Mouse (Mus musculus) Muller cell, postnatal 12 days (primary cell): ENCODE data around the gene S100a5.

Experiments
- DNase-seq: peaks from one replicate; pipeline ENCODE4 v3.0.0-alpha.2; 2015; ENCODE audit errors: inconsistent ontology term

S100a5 gene

DNA sequence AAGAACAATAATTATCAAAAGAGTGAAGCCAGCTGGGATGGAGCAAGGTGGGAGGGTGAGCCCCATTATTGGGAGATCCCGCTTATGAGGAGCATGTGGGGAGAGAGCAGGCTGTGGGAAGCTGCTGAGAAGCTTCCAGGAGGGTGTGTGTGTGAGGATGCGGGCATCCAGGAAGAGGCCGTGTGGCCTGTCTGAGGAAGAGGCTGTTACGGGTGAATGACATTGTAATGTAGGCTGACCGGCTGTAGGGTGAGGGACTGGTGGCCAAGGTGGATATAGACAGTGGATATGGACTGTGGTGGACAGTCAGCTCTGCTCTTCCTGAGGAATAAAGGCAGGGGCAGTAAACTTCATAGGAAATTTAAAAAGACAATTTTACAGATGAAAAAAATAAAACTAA lies 17.2 kb downstream of the S100a5 start:
- DNase-seq: no peak

DNA sequence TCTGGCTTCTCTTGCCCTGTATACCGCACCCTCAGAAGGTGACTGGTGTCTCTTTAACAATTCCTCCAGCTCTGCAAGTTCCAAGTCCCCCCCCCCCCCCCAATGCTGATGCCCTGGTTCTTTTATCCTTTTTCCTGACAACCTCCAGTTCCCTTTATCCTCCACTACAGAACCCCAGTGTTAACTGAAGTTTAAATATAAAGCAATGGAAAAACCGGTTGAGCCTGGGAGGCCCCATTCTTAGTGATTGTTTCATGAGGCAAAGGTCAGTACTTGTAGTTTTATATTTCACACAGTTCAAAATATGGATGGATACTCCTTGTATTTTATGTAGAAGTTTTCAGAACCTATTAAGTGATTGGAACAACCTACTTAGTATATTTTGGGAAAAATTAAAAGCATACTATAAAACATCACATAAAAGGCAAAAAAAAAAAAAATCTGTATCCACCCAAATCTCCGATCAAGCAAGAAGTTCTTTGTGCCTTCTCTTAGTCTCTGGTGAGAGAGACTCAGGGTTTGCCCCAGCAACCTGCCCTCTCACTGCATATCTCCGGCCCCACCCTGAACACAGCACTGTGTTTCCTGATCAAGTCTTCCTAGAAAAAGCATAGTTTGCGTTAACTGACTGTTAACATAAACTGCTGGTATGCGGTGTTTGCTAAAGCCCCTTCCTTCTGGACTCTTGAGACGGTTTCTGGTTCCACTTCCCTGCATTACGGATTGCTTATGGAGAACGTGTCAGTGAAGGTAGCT lies 18.1 kb downstream of the S100a5 start:
- DNase-seq: no peak

DNA sequence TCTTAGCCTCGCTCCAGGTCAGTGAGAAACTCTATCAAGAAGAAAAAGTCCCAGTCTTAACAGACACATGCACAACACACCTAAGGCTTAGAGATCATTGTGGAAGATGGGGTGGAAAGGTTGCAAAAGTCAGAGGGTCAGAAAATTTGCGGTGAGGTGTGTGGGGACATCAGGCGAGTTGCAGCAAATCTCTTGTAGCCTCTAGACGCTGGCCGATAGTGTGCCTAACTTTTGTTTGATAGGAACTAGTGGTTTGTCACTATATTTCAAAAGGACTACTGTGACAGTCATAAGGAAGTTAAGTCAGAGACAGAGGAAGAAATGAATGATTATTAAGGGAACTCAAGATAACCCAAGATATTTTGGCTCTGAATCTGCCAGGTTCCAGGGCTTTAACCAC lies 19.0 kb downstream of the S100a5 start:
- no peak for DNase-seq

DNA sequence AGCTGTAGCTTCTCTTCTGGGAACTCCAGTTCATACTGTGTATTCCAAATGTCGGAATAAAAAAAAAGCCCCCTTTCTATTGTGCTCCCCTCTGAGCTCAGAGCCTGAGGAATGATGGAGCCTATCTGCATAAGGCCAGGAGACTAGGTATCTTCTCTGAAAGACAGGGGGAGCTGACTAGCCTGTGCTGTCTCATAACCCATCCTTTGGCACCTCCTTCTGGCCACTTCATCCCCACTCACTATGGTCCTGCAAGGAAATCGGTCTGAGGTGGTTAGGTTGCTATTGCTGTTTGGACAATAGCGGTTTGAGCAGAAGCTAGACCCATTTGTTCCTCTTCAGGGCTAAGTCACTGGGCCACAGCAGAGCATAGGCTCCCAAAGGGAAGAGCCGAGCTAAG lies 19.5 kb downstream of the S100a5 start:
- DNase-seq: peak; percentile 62

DNA sequence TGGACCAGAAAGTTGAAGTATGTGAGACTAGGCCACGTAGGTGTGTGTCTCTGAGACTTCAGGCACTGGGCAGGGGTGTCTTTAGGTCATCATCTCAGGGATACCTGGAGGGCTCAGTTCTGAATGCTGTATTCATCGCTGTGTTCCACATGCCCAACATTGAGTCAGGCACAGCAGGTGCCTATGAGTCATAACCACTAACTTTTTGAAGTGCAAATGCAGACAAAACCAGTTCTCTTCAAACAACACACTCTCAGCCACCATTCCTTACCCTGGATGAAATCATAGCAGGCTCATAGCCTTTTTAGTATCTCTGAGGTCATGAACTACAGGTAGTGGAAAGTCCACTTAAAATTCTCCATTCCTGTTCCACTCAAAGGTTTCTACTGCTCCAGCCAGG lies 21.0 kb downstream of the S100a5 start:
- peak; percentile 40 for DNase-seq

DNA sequence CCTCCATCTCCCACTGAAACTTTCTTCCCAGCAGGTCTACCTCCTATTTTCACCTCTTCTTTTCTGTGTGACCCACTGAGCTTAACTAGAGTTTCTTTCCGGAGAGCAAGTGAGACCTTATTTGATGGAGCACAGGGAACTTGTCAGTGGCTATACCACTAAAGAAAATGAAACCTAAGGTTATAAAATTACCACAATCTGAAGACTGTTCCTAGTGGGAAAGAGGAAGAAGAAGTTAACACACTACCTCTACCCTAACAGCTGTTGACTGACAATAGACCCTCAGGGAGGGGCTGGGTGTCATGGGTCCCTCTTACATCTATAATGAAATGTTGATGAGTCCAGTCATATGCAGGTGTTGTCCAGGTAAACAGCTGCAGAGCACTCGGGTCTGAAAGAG lies 23.7 kb downstream of the S100a5 start:
- no peak for DNase-seq

DNA sequence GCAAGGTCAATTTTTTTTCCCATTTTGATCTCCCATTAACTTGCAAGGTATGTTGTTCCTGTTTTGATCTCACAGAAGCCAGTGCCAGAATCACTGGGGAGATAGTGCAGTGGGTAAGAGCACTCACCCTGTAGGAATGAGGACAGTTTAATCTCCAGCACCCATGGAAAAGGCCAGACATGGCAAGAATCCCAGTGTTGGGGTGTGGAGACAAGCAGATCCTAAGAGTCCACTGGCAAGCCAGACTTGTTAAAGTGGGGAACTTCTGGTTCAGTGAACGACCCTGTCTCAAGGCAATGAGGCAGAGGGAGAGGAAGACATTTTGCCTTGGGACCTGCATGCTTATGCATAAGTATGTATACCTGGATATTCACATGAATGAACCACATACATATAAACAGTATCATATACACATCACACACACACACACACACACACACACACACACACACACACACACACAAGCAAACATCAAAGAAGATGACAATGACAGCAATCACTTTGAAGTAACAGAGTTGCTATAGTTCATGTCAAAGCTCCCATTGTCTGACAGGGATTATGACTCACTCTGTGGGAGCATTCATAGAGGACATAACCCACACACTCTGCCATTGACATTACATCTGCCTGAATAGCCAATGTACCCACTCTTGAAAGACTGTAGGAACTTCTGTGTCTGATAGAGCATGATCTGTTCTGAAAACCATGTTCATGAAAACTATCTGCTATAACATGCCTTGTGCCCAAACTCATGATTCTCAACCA lies 30.4 kb downstream of the S100a5 start:
- peak; percentile 88 for DNase-seq

DNA sequence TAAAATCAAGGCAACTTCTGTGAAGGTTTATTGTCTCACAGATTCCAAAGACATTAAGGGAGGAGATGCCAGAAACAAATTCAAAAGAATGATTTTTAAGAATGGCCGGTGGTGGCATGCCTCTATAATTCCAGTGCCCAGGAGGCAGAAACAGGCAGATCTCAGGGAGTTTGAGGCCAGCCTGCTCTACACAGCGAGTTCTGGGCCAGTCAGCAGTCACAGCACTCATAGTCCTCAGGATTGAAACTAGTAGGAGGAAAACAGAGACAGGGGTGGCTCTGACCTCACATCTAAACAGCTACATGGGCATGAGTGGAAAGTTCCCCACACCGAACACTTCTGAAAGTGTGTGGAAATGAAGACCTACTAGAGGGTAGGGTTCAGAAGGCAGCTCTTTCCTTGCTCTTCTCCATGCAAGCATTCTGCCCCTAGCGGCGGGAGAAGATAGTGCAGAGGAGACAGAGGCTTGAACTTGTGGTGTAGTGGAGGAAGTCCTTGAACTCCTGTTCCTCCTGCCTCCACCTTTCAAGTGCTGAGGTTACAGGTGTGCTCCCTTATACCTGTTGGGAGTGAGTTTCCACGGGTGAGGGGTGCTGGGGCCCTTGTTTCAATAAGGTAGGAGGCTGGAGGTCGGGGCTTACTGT lies 31.3 kb downstream of the S100a5 start:
- DNase-seq: no peak

DNA sequence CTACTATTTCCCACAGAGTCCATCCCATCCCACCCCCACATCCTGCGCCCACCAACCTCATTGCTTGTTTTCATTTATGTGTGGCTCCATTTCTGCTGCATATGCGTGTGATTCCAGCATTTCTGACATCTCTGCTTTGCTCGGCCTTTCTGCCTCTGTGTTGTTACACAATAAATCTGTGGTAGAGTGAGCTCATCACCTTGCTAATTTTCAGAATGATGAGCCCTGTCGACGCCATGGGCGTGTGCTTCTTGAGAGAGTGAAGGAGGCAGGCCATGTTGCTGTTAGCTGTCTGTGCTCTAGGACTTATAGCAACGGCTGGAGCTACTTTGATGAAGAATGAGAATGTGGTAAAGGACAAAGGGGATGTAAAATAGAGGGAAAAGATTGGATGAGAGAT lies 32.7 kb downstream of the S100a5 start:
- no peak for DNase-seq

DNA sequence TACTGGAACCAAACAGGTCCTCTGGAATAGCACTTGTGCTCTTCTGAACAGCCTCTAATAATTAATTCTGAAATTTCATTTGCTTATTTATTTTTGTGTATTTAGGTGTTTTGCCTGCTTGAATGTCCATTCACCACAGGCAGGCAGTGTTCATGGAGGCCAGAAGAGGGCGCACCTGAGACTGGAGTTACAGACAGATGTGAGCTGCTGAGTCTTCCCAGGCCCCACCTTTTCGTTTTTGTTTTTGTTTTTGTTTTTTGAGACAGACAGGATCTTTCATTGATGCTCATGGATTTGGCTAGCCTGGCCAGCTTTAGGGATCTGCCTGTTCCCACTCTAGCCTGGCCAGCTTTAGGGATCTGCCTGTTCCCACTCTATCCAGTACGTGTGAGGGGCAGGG lies 35.9 kb downstream of the S100a5 start:
- DNase-seq: no peak

DNA sequence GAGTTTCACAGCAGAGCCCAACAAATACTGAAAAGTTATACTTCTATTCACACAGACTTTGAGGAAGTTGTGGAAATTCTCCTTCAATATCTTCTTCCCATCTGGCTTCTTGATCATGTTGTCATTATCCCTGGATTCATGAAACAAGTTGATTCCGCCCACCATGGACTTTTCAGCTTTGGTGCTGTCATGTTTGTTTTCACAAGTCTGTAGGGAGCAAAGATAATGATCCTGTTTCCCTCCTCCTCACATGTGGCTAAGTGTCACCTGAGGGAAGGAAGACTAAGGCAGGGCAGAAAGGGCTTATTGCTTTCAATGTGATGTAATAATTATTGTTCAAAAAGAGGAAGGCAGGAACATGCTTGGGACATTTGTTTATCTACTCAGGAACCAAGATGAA lies 39.0 kb downstream of the S100a5 start:
- DNase-seq: no peak

DNA sequence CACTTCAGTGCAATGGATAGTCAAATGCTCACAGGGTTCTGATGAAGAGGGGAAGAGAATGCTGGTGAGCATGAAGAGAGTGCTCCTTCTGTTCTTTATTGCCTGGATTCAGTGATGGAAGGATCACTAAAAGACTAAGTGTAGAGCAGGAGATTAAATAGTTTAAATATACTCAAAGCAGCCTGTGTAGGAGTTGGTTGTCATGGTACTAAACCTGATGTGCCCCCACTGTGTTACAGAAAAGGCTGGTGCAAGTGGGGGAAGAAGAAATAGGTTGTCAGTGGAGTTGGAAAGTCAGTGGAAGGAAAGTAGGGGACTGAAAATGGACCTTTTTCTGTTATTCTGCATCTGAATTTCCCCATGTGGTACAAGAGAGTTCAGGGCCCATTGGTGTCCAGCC lies 40.7 kb downstream of the S100a5 start:
- no peak for DNase-seq

DNA sequence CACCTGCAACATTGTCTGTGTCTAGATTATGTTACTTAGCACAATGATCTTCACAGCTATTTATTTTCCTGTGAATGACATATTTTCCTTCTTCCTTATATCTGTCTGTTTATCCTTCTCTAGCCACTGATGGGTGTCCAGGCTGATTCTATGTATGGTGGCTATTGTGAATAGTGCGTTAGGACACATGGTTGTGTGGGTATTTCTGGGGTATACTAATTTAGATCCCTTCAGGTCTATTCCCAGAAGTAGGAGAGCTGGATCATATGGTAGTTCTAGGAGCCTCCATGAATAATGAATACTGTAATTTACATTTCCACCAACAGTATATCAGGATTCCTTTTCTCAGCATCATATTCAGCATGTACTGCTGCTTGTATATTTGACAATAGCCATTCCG lies 41.5 kb downstream of the S100a5 start:
- no peak for DNase-seq

DNA sequence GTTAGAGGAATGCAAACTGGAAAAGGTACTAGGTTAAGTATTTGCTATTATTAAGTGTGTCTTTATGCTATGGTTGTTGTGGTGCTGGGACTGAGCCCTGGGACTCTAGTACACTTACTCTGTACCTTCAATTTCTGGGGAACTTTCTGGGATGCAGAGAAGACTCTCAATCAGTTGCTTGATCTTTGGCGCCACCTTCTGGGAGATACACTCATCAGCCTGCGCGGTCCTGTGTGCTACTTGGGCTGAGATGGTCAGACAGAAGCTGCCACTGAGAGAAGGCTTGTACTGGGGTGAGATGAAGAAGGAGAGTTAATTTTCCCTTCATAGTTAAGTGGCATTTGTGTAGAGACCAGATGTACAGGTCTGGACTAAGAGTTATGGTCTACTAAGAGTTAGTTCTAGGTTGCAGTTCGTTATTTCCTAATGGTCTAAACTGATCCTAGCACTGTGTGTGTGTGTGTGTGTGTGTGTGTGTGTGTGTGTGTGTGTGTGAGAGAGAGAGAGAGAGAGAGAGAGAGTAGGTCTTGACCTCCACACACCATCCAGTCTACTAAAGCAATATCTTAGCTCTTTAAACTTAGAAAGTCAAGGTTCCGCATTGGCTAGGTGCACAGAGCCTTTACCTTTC lies 44.7 kb downstream of the S100a5 start:
- DNase-seq: peak; percentile 72

DNA sequence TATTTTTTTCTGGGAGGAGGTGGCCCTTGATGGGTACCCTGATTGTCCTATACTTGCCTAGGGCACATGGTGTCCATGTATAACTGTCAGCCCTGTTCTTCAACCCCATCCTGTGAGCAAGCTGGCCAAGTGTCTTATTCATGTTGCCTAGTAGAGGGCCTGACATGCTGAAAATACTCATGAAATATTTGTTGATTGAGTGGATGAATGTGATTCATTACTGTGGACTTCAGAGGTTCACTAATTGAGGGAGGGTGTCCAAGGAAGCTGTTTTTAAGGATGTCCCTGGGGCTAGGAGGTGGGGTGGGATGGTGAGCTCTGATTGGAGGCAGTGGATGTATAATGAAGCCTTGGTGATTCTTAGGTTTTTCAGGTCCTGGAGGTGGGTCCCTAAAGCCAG lies 45.4 kb downstream of the S100a5 start, which contains the start of gene S100a7a:
S100a7a (plus strand) TSS at position 301 of the 400 bp plus-strand sequence.
- peak; percentile 75 for DNase-seq

DNA sequence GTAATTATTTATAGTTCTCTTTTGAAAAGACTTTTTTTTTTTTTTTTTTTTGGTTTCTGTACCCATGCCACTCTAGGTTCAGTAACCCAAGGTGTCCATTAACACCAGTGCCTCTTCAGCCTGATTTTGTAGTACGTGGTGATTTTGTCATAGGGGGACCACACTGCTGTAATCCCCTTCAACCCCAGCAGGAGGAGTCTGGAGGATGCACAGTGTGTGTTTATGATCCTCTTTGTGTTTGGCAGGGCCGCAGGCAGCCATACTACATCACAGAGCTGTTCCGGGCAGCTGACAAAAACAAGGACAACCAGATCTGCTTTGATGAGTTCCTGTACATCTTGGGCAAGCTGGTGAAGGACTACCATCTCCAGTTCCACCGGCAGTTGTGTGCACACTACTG lies 49.1 kb downstream of the S100a5 start:
- no peak for DNase-seq

DNA sequence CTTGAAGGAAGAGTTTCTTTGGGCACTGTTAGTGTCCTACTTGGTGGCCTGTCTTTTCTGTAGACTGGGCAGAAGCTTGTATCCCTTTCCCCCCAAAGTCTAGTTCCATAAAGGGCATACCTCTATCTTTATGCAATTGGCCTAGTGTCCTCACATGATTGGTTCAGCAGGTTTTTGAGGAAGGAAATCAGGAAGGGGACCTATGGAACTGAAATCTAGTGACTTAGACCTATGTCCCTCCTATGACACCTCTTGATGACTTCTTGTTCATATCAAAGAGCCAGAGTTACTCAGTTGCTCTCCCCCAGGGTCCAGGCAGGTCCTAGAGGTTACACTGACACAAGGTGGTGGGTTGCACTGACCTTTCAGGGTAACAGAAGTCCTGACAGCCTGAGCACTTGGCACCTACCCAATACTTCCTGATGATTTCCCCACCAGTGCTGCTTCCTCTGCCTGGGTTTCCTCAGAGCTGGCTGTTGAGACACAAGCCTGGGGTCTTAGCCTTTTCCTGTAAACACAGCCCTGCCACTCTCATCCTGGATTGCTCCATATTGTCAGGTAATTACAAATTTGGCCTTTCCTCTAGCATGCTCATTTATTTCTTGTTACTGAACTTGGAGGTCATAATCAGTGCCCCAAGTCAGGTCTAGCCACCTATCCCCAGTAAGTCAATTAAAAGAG lies 51.2 kb downstream of the S100a5 start:
- no peak for DNase-seq
